8 mouse cellular contexts compared by ENCODE assay signal in genomic region chrX:35888087-35888895, GRCm38 (mm10). TPM values are rescaled to one million over a fixed set of nuclear protein-coding genes. Genes with fewer than 3 reads are reported as not detected.
DNase-seq lines count a peak whose midpoint lies in the region; ATAC-seq lines count a peak whose summit lies in the region.

TSS of gene Dock11 (plus strand) at chrX:35888832.

- peak within 1 kb of the TSS; percentile 55 for H3K9ac ChIP-seq in intestine, embryonic 14.5 days (ENCODE audit: low read length)

- peak within 1 kb of the TSS; percentile 55 for H3K4me3 ChIP-seq in intestine, embryonic 14.5 days (ENCODE audit: low read depth, low read length)

- intact Hi-C loops in left cerebral cortex, postnatal 36 days (cut with DNase I): no loop called here

- no peaks in the 10 kb centered on the region for H3K27me3 ChIP-seq in intestine, embryonic 14.5 days (replicated peaks; ENCODE audit: control insufficient read depth, insufficient read depth, low read length)

- peak; percentile 42 to 45 for DNase-seq in adrenal gland, adult 18-20 months (ENCODE audit: low spot score in 2 of 2)
- DNase-seq in embryo, embryonic 11 days: peak; percentile 75
- peak; percentile 73 for DNase-seq in gastrocnemius, postnatal 25 days
- no peak for DNase-seq in intestine, embryonic 14.5 days (ENCODE audit: low spot score)
- peak; percentile 31 to 40 for DNase-seq in left cerebral cortex, postnatal 36 days (ENCODE audit: low spot score in 2 of 2)
- DNase-seq in mesoderm, embryonic 11.5 days (ENCODE audit: low read depth, low spot score): peak; percentile 73
- peak; percentile 26 for DNase-seq in right cerebral cortex, postnatal 25 days
- DNase-seq in yolk sac, embryonic 10.5 days (ENCODE audit: low spot score): peak; percentile 74

- no peak within 1 kb of the TSS for H3K27ac ChIP-seq in intestine, embryonic 14.5 days (ENCODE audit: low read depth)

- ATAC-seq in intestine, embryonic 14.5 days (replicated peaks; ENCODE audit: low FRiP score, low TSS enrichment, low read depth): peak; percentile 92

- no peaks in the 10 kb centered on the region for H3K36me3 ChIP-seq in intestine, embryonic 14.5 days (ENCODE audit: control insufficient read depth, insufficient read depth, low read length)

- no peaks in the 10 kb centered on the region for H3K4me1 ChIP-seq in intestine, embryonic 14.5 days (replicated peaks; ENCODE audit: control insufficient read depth, insufficient read depth, low read length)

- H3K4me2 ChIP-seq in intestine, embryonic 14.5 days (ENCODE audit: low read length): peak within 1 kb of the TSS; percentile 52

- WGBS in intestine, embryonic 14.5 days: 10% methylated on average over 20 of the region's 38 CpGs

- no peaks in the 10 kb centered on the region for H3K9me3 ChIP-seq in intestine, embryonic 14.5 days (ENCODE audit: control insufficient read depth, low read length)

RNA-seq across cellular contexts. Expression of gene Dock11, which starts in this region (rescaled TPM):
- total RNA-seq in adrenal gland, adult 18-20 months (2021): 1 to 10 TPM; 4.9 to 8.3 TPM
- 1 to 10 TPM; 3.0 to 3.9 TPM for total RNA-seq in gastrocnemius, postnatal 25 days (2021)
- 19.0 and 22.3 TPM in 2 replicates for polyA plus RNA-seq in intestine, embryonic 14.5 days (2014; fragmentation: Nextera tagmentation; extraction: Ambion mirVana)
- 1 to 10 TPM; 5.6 to 8.4 TPM for total RNA-seq in left cerebral cortex, postnatal 36 days (2021)
